Mouse (Mus musculus) lung, postnatal 0 days (tissue): ENCODE results near the gene Azin2.

Experiments
- CTCF ChIP-seq: IDR thresholded peaks from 2 replicates; pipeline ENCODE4 v1.5.1; 2016; ENCODE audit warnings: antibody characterized with exemption, mild to moderate bottlenecking
- EP300 ChIP-seq: IDR thresholded peaks from 2 replicates; pipeline ENCODE4 v1.6.1; 2016; ENCODE audit warnings: antibody characterized with exemption, mild to moderate bottlenecking, control low read depth

- TF ChIP-seq EP300: no peak
- no peak for TF ChIP-seq CTCF
Observed at GRCm38 (mm10) chr4:128980890-128981832, 18.9 kb upstream of the Azin2 start.
